Mouse (Mus musculus) heart, adult 11 months (tissue): Measurements from ENCODE around the gene Vmn1r38.
"Not testable (repeated sequence)": the region's sequence is repeated elsewhere in the genome, so short reads cannot be mapped to it uniquely, and the experiment has no call there.

Experiments
- DNase-seq: peaks from one replicate; pipeline ENCODE4 v3.0.0; 2022

Vmn1r38 gene

DNA sequence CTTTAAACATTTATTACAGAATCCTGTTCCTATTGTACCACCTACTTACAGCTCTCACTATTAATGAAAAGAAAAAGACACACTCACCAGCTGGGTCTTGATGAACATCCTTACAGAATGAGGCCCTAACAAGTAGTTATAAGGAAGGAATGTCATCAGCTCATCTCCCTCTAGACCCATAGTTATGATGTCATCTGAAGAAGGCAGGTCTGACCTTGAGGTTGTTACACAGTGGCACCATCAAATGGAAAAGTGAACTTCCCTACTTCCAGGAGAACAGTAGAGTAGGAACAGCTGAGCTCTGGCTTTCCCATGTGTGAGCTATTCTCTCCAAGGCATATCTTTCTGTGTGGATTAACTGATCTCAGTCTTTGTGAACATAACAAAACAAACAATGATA, at the start of gene Vmn1r38:
Vmn1r38 (minus strand) TSS at position 101 of the 400 bp plus-strand sequence.
- DNase-seq = not testable (repeated sequence)

DNA sequence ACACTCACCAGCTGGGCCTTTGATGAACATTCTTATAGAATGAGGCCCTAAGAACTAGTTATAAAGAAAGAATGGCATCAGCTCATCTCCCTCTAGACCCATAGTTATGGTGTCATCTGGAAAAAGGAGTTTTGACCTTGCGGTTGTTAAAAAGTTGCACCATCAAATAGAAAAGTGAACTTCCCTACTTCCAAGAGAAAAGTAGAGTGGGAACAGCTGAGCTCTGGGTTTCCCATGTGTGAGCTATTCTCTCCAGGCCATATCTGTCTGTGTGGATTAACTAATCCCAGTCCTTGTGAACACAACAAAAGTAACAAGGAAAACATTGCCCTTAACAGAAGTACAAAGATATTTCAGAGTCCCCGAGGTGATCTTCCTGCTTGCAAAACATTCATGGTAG, 28.1 kb upstream of the Vmn1r38 start, which contains the start of gene Vmn1r39:
Vmn1r39 (minus strand) TSS at position 101 of the 400 bp plus-strand sequence.
- DNase-seq = no peak

DNA sequence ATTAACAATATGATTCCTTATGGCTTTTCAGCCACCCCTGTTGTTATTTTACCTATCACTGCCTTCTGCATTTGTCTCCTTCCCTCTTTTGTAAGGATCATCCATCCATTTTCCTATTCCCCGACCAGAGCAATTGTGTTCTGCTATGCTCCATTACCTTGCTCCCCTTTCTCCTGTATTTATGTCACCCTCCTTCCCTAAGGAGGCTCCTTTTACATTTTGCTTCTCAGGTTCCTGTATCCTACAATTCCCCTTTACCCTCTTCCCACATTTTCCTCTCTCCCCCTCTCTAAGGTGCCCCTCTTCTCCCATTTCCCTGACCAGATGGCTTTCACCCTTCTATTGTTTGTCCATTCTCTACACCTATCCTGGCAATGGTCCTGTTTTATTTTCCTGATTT, 23.9 kb upstream of the Vmn1r38 start:
- DNase-seq = no peak

DNA sequence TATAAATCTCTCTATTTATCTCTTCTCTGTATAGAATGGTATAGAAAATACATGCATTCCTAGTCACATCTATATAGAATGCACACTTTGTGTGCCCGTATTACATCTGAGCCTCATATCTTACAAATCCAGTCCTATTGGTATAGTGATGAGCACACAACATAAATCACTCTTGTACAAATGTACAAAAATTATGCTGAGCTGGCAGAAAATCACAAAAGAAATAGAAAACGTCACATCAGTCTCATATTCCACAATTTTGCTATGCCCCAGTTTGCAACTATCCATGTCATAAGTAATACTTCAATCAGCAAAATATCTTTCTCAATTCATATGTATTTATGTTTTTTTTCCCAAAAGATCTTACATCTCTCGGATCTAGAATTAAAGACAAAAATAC, 23.3 kb upstream of the Vmn1r38 start:
- DNase-seq = no peak

DNA sequence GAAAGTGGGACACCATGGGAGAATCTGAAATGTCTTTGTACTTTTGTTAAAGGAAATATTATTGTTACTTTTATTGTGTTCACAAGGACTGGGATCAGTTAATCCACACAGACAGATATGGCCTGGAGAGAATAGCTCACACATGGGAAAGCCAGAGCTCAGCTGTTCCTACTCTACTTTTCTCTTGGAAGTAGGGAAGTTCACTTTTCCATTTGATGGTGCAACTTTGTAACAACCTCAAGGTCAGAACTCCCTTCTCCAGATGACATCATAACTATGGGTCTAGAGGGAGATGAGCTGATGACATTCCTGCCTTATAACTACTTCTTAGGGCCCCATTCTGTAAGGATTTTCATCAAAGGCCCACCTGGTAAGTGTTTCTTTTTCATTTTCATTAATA, 53.3 kb downstream of the Vmn1r38 start, which contains the start of gene Vmn1r37:
Vmn1r37 (plus strand) TSS at position 301 of the 400 bp plus-strand sequence.
- not testable (repeated sequence) for DNase-seq
